16 mouse cellular contexts compared by ENCODE assay signal in the genomic region with DNA sequence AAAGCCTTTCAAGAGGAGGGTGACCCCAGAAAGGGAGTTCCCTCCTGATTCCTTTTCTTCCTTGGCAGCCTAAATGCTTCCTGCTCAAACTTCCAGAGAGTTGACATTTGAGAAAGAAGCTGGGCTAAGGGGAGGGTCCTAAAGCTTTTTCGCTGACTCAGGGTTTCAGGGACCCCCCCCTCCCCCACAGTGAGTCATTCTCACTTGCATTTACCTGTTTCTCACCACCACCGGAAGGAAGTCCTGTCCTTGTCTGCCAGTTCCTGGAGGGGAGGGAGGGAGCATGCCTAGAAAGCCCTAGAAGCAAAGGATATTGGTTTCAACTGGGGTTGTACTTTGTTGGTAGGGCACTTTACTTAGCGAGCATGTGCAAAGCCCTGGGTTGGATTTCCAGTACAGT. TPM values are rescaled to one million over a fixed set of nuclear protein-coding genes. Genes with fewer than 3 reads are reported as not detected.
A peak's percentile ranks its signal among the peaks of the same experiment; 100 is the strongest.
DNase-seq lines count a peak whose midpoint lies in the region; ATAC-seq and TF ChIP-seq lines count a peak whose summit lies in the region.
"Had no signal": no experiment of that assay in that cellular context is flagged by ENCODE, and none has a peak within 500 bp of the region (broad histone marks: within the 10 kb centered on the region; RNA-seq: fewer than 3 reads in every experiment).

No protein-coding gene starts in this region.

- no peaks in the 10 kb centered on the region for H3K36me3 ChIP-seq in midbrain, embryonic 10.5 days
- no peaks in the 10 kb centered on the region; the same call in 1 of the 2 replicates for H3K36me3 ChIP-seq in midbrain, postnatal 0 days (ENCODE audit: insufficient read depth, low read length)
- no peaks in the 10 kb centered on the region for H3K36me3 ChIP-seq in liver, embryonic 12.5 days
- H3K36me3 ChIP-seq: forebrain, embryonic 15.5 days; heart, embryonic 13.5 days; midbrain, embryonic 13.5 days had no signal

- no peak for TF ChIP-seq CTCF in midbrain, postnatal 0 days (IDR thresholded peaks at IDR 0.05)

- H3K27me3 ChIP-seq in midbrain, embryonic 10.5 days (ENCODE audit: low read depth, poor library complexity, severe bottlenecking): no peaks in the 10 kb centered on the region
- H3K27me3 ChIP-seq in midbrain, postnatal 0 days (ENCODE audit: insufficient read depth, low read length): no peaks in the 10 kb centered on the region
- peaks cover 6% of the 10 kb centered on the region for H3K27me3 ChIP-seq in liver, embryonic 12.5 days (replicated peaks)
- H3K27me3 ChIP-seq: forebrain, embryonic 15.5 days; midbrain, embryonic 13.5 days had no signal

- H3K9me3 ChIP-seq in midbrain, embryonic 10.5 days (replicated peaks): no peaks in the 10 kb centered on the region
- no peaks in the 10 kb centered on the region for H3K9me3 ChIP-seq in midbrain, postnatal 0 days (ENCODE audit: low read length)
- H3K9me3 ChIP-seq in liver, embryonic 12.5 days (replicated peaks): no peaks in the 10 kb centered on the region
- H3K9me3 ChIP-seq: forebrain, embryonic 15.5 days; heart, embryonic 13.5 days; midbrain, embryonic 13.5 days had no signal

- ATAC-seq in midbrain, postnatal 0 days (ENCODE audit: low FRiP score): no peak
- no peak for ATAC-seq in liver, embryonic 12.5 days
- no peak for ATAC-seq in cerebellum, adult (ENCODE audit: insufficient number of reproducible peaks, low FRiP score, low TSS enrichment)
- ATAC-seq: forebrain, embryonic 15.5 days; hindbrain, embryonic 16.5 days; midbrain, embryonic 13.5 days had no signal

- H3K27ac ChIP-seq in midbrain, embryonic 10.5 days (replicated peaks): peak overlapping the region; percentile 59; the same call in 1 of the 2 replicates
- no peak overlapping the region for H3K27ac ChIP-seq in midbrain, postnatal 0 days (ENCODE audit: low read depth, low read length)
- no peak overlapping the region for H3K27ac ChIP-seq in liver, embryonic 12.5 days
- H3K27ac ChIP-seq: forebrain, embryonic 15.5 days; heart, embryonic 13.5 days; midbrain, embryonic 13.5 days had no signal

- 52% methylated on average over 3 of the region's 3 CpGs for WGBS in midbrain, embryonic 10.5 days
- 80% methylated on average over 3 of the region's 3 CpGs for WGBS in midbrain, postnatal 0 days
- 33% methylated on average over 3 of the region's 3 CpGs for WGBS in liver, embryonic 12.5 days (ENCODE audit: insufficient replicate concordance)

- no peak for DNase-seq in midbrain, embryonic 10.5 days (ENCODE audit: low spot score)
- no peak for DNase-seq in midbrain, postnatal 0 days (ENCODE audit: low spot score)
- DNase-seq in NIH3T3 (ENCODE audit: low read depth): peak; percentile 3
- DNase-seq in induced T-regulatory cell, adult 2 months (ENCODE audit: low read depth): peak; percentile 74
- DNase-seq in neural tube, embryonic 10.5 days (ENCODE audit: extremely low spot score, low spot score): no peak
- DNase-seq: adrenal gland, postnatal 25 days; cerebellum, adult 8-10 months; heart, postnatal 36 days; lung, embryonic 14.5 days had no signal

- no peak overlapping the region for H3K4me3 ChIP-seq in midbrain, embryonic 10.5 days
- H3K4me3 ChIP-seq in midbrain, postnatal 0 days (ENCODE audit: low read depth, low read length): no peak overlapping the region
- no peak overlapping the region for H3K4me3 ChIP-seq in liver, embryonic 12.5 days
- H3K4me3 ChIP-seq: forebrain, embryonic 15.5 days; heart, embryonic 13.5 days; midbrain, embryonic 13.5 days had no signal

- peaks cover 70% of the 10 kb centered on the region for H3K4me1 ChIP-seq in midbrain, embryonic 10.5 days
- H3K4me1 ChIP-seq in midbrain, postnatal 0 days (ENCODE audit: insufficient read depth, low read length): no peaks in the 10 kb centered on the region
- peaks cover 10% of the 10 kb centered on the region; the same call in 1 of the 2 replicates for H3K4me1 ChIP-seq in liver, embryonic 12.5 days

- H3K4me2 ChIP-seq in midbrain, postnatal 0 days (ENCODE audit: low read depth, low read length, poor library complexity, severe bottlenecking): no peak overlapping the region
- no peak overlapping the region for H3K4me2 ChIP-seq in liver, embryonic 12.5 days
- H3K4me2 ChIP-seq: forebrain, embryonic 15.5 days; heart, embryonic 13.5 days; liver, embryonic 11.5 days; lung, embryonic 14.5 days; midbrain, embryonic 13.5 days had no signal

- H3K9ac ChIP-seq in midbrain, postnatal 0 days (replicated peaks; ENCODE audit: low read length, poor library complexity, severe bottlenecking): no peak overlapping the region
- no peak overlapping the region for H3K9ac ChIP-seq in liver, embryonic 12.5 days
- H3K9ac ChIP-seq: forebrain, embryonic 15.5 days; heart, embryonic 13.5 days; lung, embryonic 14.5 days; midbrain, embryonic 13.5 days had no signal

RNA-seq across cellular contexts. Expression of a gene that starts 40.2 kb away (rescaled TPM):
- 6.9 and 7.3 TPM in 2 replicates for polyA plus RNA-seq in midbrain, embryonic 10.5 days (2016; fragmentation: Nextera tagmentation; extraction: Ambion mirVana)
- total RNA-seq in midbrain, postnatal 0 days (2014; rRNA removed): 64.7 and 71.6 TPM in 2 replicates
- polyA plus RNA-seq in midbrain, postnatal 0 days (2015; fragmentation: Nextera tagmentation; extraction: Ambion mirVana): 14.9 and 15.4 TPM in 2 replicates
- polyA plus RNA-seq in liver, embryonic 12.5 days (2016; fragmentation: Nextera tagmentation; extraction: Ambion mirVana): 1.8 and 1.9 TPM in 2 replicates

Comparison
In these comparisons a context has a peak if more than half of its experiments do, and no peak if none do; other contexts are left out.
1. DNase-seq: peak in NIH3T3 (single experiment) and induced T-regulatory cell, adult 2 months (single experiment); none in midbrain, embryonic 10.5 days (single experiment), midbrain, postnatal 0 days (single experiment) and neural tube, embryonic 10.5 days (single experiment).